Mouse (Mus musculus): ENCODE data around the gene Pelo. TPM values are rescaled to one million over a fixed set of nuclear protein-coding genes. Genes with fewer than 3 reads are reported as not detected.

Gene Pelo
- polyA plus RNA-seq, 1 experiment = 20.3 TPM

DNA sequence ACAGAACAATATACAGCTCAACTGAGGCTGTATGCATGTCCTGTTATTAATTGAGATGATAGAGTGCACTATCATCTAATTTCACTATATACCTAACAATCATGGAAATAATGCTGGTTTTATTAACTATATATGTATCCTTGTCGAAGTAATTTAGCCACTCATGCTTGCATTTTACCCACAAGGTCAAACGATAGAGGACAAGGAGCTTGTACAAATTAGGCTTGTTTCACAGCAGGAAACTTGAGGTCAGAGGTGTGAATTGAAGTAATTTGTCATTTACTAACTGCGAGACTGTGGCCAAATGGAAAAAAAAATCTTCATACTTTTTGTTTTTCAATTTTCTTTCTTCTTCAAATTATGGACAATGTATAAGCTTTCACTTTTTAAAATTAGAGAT is 8.2 kb upstream of the Pelo start:
- DNase-seq (ENCODE audit: extremely low spot score in 1 of 2, low spot score in 1 of 2) = no peak

DNA sequence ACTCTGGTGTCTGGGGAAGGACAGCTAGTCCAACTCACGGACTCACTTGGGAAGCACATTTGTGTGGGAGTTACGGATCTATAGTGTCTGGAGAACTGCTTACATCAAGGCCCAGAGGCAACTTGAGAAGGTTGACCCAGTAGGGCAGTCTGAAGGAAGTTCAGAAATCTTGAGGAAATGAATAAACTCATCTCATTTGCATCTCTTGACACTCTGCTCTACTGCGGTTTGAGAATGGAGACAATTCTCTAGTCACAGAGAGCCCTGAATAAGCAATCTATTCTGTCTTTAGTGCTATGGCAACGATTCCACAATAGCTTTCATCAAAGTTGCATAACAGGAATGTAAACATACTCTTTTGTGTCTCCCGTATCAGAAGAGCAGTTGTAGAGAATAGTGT is 7.0 kb upstream of the Pelo start:
- no peak for DNase-seq (ENCODE audit: extremely low spot score in 1 of 2, low spot score in 1 of 2)

DNA sequence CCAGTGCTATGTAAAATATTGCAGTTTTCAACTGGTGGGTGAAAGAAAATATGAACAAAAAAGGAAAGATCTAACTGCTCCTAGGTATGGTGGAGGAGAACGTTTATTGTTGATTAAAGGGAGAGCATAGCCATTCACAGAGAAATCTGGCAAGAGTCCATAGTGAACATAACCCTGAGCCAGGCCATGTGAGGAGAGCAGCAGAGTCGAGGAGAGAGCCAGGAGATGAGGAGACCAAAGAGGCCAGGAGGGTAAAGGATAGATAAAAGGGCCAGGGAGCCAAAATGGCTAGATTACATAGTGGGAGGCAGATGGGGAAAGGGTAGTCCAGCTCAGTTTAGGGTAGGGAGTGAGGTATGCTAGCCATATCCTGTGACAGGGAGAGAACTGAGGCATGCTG is 6.2 kb upstream of the Pelo start:
- no peak for DNase-seq (ENCODE audit: extremely low spot score in 1 of 2, low spot score in 1 of 2)

DNA sequence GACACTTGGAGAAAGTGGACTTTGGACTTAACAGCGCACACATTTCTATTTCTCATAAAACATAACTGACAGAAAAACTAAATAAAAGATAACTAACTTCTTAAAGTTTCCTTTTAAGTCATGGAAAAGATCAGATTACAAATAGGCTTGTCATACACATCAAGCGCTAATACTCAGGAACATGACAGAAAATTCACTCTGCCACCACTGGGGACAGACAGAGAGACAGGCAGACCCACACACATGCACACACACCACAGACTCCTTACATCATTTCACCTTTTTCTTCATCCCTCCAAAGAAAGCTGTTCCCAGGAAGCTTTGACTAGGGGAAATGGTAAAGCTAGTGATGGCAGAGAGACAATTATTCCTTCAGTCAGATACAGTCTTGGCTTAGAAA is 5.4 kb upstream of the Pelo start:
- DNase-seq (ENCODE audit: extremely low spot score in 1 of 2, low spot score in 1 of 2) = no peak

DNA sequence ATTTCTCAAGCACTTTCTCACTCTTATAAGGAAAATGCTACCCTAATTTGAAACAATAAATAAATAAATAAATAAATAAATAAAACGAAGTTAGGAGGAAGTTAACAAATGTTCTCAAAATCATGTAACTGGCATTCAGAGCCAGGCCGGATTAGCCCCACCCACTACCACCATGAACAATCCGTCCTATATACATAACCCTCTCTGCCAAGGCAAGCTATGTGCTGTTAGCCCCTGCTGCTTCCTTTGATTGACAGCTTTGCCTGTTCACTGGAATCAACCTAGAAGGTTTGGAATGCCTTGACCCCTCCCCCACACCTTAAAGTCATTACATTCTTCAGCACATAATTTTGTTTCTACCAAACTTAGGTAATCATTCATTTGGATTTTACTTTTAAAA is 1.5 kb upstream of the Pelo start:
- no peak for DNase-seq (ENCODE audit: extremely low spot score in 1 of 2, low spot score in 1 of 2)

DNA sequence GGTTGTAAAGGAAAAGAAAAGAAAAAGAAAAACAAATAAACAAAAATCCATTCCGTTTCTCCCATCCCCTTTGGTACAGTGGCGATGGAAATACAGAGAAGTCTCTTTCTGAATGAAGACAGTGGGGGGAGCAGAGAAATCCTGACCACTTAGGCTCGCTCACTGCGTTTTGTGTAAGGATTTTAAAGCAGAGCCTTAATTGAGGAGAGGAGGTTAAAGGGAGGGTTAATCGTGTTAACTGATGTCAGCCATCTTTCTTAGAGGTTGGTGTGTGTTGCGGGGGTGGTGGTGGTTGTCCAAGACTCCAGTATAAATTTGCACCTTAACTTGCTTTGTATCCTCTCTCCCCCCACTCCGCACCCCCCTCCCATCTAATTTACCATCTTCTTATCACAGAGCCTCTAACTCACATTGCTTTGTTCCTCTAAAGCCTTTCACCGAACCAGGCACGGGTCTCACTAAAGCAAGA is 1.0 kb upstream of the Pelo start:
- no peak for DNase-seq (ENCODE audit: extremely low spot score in 1 of 2, low spot score in 1 of 2)

DNA sequence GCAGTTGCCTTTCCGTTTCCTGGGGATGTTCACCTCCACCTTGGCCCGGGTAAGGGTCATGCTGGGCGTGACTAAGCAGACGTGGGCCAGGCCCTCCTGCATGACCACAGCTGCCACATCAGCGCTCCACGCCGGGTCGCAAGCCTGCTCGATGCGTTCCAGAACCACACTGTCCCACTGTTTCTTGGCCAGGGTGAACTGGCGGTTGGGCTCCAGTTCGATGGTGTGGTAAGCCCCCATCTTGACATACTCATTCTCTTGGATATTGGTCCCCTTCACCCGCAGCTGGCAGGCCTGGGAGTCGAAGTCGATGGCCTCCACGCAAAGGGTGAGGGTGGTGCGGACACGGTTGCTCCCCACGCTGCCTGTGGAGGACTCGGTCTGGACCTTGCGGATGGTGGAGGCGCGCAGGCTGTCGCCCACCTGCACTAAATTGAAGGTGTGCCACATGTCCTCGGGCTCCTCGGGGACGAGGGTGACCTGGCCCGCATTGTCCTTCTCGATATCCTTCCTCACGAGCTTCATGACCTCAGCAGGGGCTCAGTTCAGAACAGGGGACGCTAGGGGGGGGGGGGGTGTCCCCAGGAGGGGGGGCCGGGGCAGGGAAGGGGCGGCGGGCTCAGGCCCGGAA is 476 bp downstream of the Pelo start:
- peak in 1 of 2 experiments; percentile 12 for DNase-seq (ENCODE audit: extremely low spot score in 1 of 2, low spot score in 1 of 2)

DNA sequence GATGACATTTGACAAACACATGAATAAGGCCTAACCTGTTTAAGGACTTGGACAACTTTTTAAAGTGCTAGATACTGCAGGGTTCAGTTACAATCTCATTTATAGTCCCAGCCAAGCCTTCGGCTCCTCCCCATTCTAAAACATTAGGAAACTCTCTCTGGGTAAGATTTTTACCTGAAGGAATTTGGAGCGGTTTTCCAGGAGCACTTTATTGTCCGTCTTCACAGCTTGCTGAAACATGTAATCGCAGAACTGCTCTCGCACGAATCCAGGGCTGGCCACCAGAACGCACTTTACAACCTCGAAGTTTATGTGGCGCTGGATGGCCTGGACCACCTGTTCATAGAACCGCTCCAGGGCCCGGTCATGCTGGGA is 979 bp downstream of the Pelo start:
- no peak for DNase-seq (ENCODE audit: extremely low spot score in 1 of 2, low spot score in 1 of 2)

DNA sequence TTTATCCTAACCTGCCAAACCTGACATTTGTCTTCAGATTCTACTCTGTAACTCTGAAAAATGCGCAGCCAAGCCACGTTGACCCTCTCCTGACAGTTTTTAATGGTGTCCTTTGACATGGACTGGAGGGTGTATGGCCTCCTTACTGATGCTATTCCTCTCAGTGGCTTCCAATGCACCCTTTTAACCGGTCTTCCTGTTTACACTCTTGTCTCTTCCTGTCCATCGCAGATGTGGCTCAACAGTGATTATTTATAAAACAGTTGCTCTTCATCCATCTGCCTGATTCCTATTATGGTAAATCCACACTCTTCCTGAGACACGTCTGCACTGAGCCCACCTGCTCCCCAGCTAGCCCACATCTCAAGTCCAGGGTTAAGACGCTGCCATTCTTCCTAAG is 4.0 kb downstream of the Pelo start:
- DNase-seq (ENCODE audit: extremely low spot score in 1 of 2, low spot score in 1 of 2) = no peak

DNA sequence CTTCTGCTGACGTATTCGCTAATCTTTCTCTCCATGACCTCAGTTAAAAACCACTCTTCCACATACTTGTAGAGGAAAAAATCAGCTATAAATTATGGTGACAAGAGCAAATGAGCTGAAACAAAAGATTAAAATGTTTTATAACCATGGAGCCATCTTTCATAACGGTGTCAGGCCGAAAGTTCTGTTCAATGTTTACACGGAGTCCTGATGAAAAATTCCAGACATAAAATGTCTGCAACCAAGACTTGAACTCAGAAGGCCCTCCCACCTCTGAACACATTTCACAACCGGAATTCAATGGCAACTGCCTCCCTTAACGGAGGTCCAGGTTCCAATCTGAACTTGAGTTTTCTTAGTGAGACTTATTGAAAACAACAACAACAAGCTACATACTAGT is 7.6 kb downstream of the Pelo start:
- no peak for DNase-seq (ENCODE audit: extremely low spot score in 1 of 2, low spot score in 1 of 2)

DNA sequence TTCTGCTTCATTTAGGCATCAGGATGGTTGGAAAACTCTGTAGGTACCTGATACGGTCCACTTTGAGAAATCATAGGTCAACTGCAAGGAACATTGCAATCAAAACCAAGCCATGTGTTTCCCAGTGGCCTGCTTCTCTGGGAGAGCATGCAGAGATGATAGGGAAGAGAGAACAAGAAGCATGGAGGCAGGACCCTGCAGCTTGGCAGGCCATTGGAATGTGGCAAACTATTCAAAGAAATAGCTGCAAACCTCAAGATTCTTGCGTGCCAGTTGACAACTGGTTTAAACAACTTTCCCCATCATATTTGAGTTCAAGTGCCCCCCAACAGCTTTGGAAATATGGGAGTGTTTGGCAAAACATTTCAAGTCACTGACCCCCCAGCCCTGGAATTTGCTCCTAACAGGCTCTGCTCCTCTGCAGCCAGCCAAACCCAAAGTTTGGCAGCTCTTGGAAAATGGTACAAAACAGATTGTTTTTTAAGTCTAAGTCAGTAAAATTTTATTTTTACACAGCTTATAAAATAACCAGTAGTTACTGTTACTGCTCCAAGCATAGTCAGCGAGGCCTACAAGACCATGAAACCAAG is 9.9 kb downstream of the Pelo start:
- no peak for DNase-seq (ENCODE audit: extremely low spot score in 1 of 2, low spot score in 1 of 2)

DNA sequence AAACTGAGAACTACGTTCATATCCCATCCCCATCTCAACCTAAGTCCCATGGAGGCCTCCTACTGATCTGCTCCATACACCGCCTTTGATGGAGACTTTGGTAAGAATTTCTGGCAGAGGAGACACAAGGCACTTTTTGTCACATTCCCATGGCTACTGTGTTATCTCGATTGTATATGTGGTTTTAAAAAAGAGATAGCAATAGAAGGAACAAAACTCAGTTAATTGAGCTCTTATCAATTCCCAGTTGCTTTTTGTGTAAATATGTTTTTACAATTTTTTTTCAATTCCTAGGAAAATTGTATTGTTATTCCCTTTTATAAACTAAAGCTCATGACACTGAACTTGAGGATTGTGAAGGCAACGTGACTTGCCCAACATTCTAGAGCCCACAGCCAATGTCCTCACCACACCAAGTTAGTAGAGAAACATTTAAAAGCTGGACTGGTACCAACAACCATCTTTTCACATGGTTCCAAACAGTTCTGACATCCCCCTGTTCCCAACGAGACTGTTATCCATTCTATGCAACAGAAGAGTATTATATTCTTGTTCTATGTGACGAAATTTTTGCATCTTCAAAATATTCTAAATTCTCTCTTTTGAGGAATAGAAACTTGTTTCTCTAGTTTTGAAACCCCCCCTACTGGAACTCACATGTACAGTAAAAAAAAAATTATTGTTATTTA is 10.8 kb downstream of the Pelo start:
- no peak for DNase-seq (ENCODE audit: extremely low spot score in 1 of 2, low spot score in 1 of 2)

DNA sequence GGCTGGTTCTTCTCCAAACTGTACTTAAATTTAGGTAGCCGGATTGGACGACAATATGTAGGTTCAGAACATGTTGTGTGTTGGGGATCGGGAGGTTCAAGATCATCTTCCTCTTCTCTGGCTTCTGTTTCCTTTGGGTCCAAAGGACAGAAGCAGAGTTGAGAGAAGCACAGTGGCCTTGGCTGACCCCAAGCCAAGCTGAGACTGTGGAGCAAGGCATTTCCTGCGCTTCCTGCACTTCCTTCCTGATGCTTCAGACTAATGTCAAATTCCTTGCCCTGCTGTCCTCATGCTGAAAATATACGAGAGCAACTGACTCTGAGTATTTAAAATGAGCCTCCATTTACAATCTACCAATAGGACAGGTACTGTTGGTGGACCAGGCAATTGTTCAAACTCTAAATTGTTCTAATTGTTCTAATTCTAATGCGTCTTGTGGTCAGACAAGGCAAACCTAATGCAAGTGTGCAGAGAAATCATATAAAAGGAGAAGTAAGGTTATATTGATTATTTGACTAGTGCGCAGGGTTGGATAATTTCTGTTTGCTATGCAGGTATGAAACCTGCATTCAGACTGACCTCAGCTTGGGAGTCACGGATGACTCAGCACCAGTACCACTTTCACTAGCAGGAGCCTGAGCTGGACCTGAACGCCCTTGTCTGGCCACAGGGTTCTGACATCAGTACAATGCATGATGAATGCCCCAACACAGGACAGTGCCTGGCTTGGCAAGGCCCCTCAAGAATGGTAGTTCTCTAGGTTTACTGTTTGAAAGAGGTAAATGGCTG is 12.4 kb downstream of the Pelo start:
- no peak for DNase-seq (ENCODE audit: extremely low spot score in 1 of 2, low spot score in 1 of 2)

DNA sequence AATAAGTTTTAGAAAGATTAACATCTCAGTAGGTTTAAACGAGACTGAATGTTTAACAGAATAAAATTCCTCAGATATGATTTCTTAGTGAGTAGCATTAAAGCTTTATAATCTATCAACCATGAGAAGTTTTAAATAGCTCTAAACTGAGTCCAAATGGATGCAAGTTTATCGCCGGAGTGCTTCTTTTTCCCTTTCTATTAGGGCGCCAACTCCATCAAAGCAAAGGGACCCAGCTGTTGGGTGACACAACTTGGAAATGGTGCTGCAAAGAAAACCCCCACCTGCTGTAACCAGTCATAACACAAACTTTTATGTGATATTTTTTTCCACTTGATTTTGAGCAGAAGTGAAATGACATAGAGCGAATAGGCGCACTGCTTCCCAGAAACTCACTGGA is 17.6 kb downstream of the Pelo start:
- no peak for DNase-seq (ENCODE audit: extremely low spot score in 1 of 2, low spot score in 1 of 2)

DNA sequence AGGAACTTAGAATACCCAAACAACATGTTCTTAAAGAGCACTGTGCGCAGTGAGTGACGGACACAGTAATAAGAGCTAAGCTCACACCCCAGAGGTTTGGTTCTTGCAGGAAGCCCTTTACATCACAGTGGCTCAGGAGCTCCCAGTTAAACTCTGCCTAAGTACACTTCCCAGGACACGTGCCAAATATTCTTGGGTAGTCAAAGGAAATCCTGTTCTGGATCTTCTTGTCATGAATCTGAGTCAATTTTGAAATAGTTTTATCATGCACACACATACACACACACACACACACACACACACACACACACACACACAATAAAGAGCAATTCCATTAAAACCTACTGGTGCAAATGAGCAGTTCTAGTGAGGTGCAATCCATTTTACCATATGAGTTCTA is 18.6 kb downstream of the Pelo start:
- DNase-seq (ENCODE audit: extremely low spot score in 1 of 2, low spot score in 1 of 2) = no peak

DNA sequence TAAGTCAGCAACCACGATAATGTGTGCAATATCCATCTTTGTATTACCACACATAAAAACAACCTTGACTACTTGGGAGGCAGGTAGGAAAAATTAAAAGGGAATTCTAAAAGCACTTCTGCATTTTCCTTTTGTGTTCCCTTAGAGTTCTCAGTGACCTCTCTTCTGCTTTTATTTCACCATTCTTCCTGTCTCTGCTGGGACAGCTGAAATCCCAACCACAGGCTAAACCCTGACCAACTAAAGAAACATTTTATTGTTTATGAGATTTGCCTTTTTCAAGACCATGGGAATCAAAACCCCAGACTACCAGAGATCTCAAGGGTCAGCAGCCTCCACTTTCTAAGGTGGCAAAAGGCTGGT is 22.0 kb downstream of the Pelo start:
- DNase-seq (ENCODE audit: extremely low spot score in 1 of 2, low spot score in 1 of 2) = no peak

DNA sequence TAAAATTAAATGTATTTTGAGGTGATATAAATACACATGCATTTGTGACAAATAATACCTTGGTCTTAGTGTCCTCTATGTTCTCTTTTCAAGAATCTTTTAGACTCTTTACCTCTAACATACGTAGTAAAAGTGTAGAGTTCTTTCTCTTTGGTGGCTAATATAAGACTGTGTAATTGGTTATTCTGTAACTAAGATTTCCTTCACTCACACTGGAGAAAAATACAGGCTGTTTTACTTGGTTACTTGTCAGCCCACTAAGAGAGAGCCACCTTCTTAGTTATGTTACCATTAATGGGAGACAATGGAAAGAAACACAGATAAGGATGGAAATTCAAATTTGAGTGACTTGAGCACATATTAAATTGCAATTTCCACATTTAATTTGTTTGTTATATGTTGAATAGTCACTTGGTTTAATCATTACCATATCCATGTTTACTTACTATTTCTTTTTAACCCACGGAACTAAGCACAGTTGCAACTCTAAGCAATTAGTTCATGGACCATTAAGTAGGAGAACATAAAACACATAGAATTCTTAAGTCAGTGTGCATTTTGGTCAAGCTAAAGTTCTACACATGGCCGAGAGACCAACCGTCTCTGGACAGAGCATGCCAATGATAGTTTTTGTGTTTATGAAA is 22.5 kb downstream of the Pelo start:
- DNase-seq (ENCODE audit: extremely low spot score in 1 of 2, low spot score in 1 of 2) = no peak

DNA sequence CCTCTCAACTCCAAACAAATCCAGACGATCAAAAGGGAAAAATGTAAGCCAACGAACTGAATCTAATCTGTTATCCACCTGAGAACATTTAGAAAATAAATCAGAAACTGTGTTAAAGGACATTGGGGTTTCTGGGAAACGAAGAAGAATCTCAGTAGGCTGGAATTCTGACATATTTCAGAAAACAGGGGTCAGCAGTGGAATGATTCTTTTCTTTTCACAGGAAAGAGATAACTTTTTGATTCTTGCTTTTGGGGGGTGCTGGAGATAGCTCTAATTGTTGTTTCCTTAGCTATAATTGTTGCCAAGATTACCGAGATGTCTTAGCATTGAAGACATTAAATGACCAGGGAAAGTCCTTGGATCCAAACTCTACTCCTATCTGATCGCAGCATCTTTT is 32.4 kb downstream of the Pelo start:
- no peak for DNase-seq (ENCODE audit: extremely low spot score in 1 of 2, low spot score in 1 of 2)

DNA sequence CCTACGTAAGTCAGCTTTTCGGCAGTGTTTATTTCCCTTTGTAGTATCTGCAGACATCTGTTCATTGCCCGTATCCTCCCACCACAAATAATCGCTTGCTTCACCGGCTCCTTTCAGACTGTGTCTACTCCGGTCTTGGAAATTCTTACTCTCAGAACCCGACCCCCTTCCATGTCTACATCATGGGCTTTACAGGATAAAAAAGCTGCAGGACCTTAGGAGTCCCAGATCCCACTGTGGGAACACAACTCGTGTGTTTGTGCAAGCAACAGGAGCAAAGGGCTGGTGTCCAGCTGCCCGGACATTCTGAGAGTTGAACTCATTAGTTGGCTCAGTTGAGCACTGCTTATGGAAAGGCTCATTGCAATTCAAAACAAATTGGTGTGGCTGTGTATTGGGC is 35.2 kb downstream of the Pelo start:
- no peak for DNase-seq (ENCODE audit: extremely low spot score in 1 of 2, low spot score in 1 of 2)

DNA sequence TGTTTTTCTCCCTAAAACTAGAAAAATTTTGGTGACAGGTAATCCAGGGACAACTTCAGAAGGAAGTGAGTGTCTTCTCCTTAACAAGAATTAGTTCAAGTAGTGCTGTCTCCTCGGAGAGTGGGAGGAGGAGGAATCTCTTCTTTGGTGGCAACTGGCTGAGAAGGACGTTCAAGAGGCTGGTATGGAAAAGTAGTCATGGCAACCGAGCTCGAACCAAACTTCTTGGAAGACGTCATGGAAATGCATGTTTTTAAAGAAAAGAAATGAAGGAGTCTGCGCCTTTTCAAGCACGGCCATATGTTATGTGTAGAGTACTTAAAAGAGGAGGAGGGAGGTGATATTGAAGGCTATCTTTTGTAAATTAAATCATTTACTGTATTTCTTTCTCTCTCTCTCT is 37.4 kb downstream of the Pelo start:
- DNase-seq (ENCODE audit: extremely low spot score in 1 of 2, low spot score in 1 of 2) = peak; percentile 39 to 71

All from frontal cortex, adult 2 months (tissue).